Mouse (Mus musculus) urinary bladder, postnatal 36 days (tissue): ENCODE measurements around the gene Pttg1ip.

ENCODE experiments used
- DNase-seq, 2 experiments: peaks; one replicate each; pipeline ENCODE4 v3.0.0; 2022; ENCODE audit warnings: low spot score in 2 of 2, mixed read lengths in 1 of 2

Gene Pttg1ip

GRCm38 (mm10) chr10:77606855-77607254 is 25.3 kb downstream of the Pttg1ip start:
- no peak for DNase-seq

GRCm38 (mm10) chr10:77607441-77607840 is 25.9 kb downstream of the Pttg1ip start:
- no peak for DNase-seq

- DNase-seq: no peak
These were observed 27.1 kb downstream of the Pttg1ip start for GRCm38 (mm10) chr10:77608589-77608988.

- DNase-seq: no peak
These were observed 28.9 kb downstream of the Pttg1ip start for GRCm38 (mm10) chr10:77610221-77610961.

- DNase-seq: no peak
These were observed 31.9 kb downstream of the Pttg1ip start for GRCm38 (mm10) chr10:77613409-77613808.

- no peak for DNase-seq
These were observed 34.1 kb downstream of the Pttg1ip start for GRCm38 (mm10) chr10:77615647-77616046.

DNA sequence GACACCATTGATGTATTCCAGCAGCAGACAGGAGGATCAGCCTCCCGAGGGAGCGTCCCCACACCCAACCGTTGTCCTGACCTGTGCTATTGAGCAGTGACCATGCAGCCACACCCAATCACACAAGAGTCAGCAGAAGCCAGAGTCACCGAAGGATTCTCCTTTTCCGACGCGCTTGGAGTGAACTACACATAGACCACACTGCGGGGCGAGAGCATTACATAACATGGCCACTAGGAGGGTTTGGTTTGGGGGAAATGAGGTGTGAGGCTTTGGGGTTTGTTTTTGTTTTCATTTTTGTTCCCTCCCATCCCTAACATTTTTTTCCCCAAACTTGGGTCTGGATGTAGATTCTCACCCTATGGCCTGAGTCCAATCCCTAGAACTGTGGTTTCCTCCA is 34.6 kb downstream of the Pttg1ip start:
- no peak for DNase-seq

DNA sequence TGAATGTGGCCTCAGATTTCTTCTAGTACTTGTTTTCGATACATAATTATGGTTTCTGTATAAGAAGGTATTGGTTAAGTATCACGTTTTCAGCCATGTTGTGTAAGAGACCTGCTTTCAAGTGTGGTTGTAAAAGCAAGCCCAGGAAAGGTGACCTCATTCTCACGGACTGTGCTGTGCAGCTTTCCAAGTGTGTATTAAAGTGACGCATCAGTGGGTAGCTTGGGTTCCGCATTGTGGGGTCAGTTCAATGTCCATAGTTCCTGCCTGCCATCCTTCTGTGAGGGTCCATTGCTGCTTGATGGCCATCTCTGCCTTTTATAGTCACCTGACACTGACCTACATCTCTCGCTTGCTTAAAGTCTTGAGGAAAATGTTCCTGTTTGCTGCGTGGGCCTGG is 35.4 kb downstream of the Pttg1ip start:
- DNase-seq: no peak

- no peak for DNase-seq
These were observed 40.0 kb downstream of the Pttg1ip start for GRCm38 (mm10) chr10:77621546-77621945.

DNA sequence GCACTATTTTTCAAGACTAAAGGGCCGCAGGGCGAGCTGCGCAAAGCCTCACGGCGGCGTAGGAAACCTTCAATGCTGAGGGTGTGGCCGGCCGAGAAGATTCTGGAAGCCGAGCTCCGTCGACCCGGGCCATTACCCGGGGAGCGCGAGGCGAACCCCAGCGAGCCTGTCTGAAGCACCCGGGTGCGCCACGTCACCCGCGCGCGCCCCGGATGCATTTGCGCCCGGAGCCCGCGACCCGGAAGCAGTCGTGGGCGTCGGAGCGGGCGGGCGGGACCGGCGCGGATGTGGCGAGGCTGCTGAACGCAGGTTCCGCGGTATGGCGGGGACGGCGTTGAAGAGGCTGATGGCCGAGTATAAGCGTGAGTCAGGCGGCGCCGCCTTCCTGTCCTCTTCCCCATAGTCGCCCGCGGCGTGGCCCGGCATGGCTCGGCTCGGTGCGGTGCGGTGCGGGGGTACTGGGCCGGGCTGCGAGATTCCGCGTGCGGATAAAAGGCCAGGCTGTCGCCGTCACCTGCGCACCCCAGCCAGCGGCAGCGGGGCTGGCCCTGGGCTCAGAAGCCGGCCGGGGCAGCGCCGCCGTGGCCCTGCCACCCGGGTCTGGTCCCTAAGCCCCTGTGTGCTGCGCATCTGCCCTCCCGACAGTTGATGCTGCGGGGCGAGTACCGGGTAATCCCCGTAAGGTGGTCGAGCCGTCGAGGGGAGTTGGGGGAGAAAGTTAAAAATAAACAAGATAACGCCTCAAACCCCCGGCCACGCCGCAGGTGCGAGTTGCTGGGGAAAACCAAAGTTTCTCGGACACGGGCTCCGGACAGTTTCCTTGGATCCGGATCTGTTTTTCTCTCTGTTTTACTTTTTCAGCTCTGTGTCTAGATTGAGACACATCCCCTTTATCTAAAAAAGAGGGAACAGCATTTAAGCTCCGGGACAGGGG is 40.8 kb downstream of the Pttg1ip start, which contains the start of gene Ube2g2:
Gene Ube2g2 (plus strand): TSS at position 221 of the 934 bp plus-strand sequence.
- DNase-seq: peak; percentile 91 to 92

DNA sequence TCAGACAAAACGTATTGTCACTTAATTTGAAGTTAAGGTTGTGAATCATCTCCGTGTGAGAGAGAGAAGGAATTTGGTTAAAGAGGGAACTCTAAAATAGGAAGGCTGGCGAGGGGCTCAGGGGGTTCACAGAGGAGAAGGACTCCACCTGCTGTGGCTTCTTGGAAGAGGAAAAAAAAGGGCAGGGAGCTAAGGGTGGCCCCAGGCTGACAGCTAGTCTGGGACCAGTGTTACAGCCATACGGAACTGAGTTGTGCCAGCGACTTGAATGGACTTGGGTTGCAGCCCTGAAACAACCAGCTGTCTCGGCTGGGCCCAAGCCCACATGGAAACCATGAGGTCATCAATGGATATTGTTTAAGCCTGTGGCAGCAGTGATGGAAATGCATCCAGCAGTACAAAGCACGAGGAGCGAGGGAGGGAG is 41.6 kb downstream of the Pttg1ip start:
- DNase-seq: peak in 1 of 2 experiments; percentile 53

DNA sequence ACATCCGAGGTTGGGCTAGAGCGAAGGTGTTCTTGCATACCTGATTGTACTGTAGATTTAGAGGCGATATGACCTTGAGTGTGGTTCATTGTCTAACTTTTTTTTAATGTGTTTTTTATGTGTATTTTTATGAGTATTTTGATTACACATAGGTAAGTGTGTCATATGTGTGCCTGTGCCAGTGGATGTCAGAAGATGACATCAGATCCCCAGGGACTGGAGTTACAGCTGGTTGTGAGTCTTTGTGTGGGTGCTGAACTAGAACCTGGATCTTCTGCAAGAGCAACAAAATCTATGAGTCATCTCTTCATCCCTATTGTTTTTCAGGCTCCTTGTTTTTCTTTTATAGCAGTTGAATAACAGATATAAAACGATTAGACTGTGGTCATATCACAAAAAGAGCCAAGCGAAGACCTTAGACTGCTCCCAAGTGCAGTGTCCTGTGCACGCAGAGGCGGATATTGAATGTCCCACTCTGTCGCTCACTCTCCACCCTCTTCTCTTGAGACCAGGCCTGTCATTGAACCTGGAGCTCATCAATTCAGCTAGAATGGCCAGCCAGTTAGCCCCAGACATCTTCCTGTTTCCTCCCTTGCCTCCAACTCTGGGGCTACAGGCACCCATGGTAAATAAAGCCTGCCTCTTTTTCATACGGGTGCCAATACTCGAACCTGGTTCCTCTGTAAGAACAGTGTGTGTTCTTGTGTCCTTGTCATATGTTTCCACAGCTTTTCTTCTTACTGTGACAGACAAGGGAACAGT is 42.3 kb downstream of the Pttg1ip start:
- no peak for DNase-seq

GRCm38 (mm10) chr10:77624570-77624995 is 43.1 kb downstream of the Pttg1ip start:
- DNase-seq: peak; percentile 46 to 64

- peak in 1 of 2 experiments; percentile 55 for DNase-seq
These were observed 44.5 kb downstream of the Pttg1ip start for GRCm38 (mm10) chr10:77626036-77626435.

DNA sequence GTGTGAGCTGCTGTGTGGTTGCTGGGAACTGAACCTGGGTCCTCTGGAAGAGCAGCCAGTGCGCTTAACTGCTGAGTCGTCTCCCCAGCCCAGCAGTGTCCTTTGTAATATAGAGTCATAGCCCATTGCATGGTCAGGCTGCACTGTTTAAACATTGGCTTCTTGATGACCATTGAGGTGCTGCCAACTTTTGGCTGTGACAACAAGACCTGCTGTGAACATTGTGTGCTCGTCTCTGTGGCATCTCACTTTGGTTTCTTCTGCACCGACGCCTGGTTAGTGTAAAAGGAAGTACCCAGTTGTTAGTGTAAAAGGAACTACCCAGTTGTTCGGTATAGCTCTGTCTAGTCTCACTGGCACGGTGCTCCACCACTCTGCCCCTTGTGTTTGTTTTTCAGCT is 45.1 kb downstream of the Pttg1ip start:
- DNase-seq: no peak

GRCm38 (mm10) chr10:77627497-77627896 is 46.0 kb downstream of the Pttg1ip start:
- DNase-seq: peak; percentile 72 to 80

DNA sequence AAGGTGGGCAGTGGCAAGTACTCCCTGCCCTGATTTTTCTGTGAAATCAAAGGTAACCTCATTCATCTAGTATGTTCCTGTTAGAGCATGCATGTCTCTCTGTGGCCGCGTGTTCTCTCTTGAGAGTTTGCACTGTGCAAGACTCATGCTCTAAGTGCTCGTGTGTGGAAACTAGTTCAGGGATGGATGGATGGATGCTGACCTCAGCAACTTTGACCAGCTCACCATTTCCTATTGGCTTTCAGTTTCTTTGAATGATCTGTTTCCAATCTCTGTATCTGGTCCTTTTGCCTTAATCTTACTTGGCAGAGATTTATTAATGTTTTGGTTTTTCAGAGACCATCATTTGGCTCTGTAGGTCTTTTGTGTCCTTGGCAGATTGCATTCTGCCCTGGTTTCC is 47.6 kb downstream of the Pttg1ip start:
- DNase-seq: no peak

- DNase-seq: no peak
These were observed 48.5 kb downstream of the Pttg1ip start for GRCm38 (mm10) chr10:77629970-77630369.

DNA sequence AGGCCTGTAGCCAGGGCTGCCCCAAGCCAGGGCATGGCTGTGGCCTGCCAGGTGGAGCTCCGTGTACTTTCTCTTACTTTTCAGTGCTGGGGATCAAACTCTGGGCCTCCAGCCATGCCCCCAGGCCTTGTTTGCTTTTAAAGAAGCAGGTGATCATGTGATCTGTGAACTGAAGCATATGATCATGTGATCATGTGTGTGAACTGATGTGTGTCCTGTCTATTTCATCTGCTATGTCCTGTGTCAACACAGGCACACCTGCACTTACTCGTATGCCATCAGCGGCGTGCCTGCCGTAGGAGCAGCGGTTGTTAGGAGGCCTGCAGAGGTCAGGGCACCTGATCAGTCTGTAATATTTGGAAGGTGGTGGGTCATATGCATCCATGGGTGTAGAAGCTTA is 52.5 kb downstream of the Pttg1ip start:
- DNase-seq: no peak

- DNase-seq: no peak
These were observed 53.1 kb downstream of the Pttg1ip start for GRCm38 (mm10) chr10:77634452-77635231.
